Mouse (Mus musculus) spleen, adult 2 months (tissue): ENCODE results near the gene Maml3. TPM values are rescaled to one million over a fixed set of nuclear protein-coding genes. Genes with fewer than 3 reads are reported as not detected.
A peak's percentile ranks its signal among the peaks of the same experiment; 100 is the strongest.

Experiments used
- DNase-seq, 2 experiments: peaks; one replicate each; pipeline versions ENCODE4 v3.0.0 to v3.0.0-alpha.2; 2012 to 2021; ENCODE audit warnings: low spot score in 2 of 2, low read depth in 1 of 2
- H3K27ac ChIP-seq: fragments of 200-500 bp; 2 replicates; pipeline ENCODE4 v1.5.1; 2012; ENCODE audit warnings: low read length, inconsistent platforms; ENCODE audit not compliant: insufficient read depth
- H3K27me3 ChIP-seq: fragments of 200-500 bp; 2 replicates; pipeline ENCODE4 v1.6.1; 2012; ENCODE audit warnings: mild to moderate bottlenecking, moderate library complexity, low read length, inconsistent platforms; ENCODE audit not compliant: control insufficient read depth, insufficient read depth
- H3K36me3 ChIP-seq: fragments of 200-500 bp; 2 replicates; pipeline ENCODE4 v1.6.1; 2012; ENCODE audit warnings: mild to moderate bottlenecking, low read length, inconsistent platforms; ENCODE audit not compliant: control insufficient read depth, insufficient read depth
- H3K4me1 ChIP-seq: fragments of 200-500 bp; 2 replicates; pipeline ENCODE4 v1.6.1; 2011; ENCODE audit warnings: inconsistent platforms; ENCODE audit not compliant: control insufficient read depth, insufficient read depth, insufficient read length
- H3K4me3 ChIP-seq: fragments of 200-500 bp; 2 replicates; pipeline ENCODE4 v1.5.1; 2011; ENCODE audit warnings: mild to moderate bottlenecking, inconsistent platforms; ENCODE audit not compliant: insufficient read depth, insufficient read length; ENCODE audit errors: extremely low read depth
- CTCF ChIP-seq: fragments of 200-500 bp; IDR thresholded peaks from 2 replicates; pipeline ENCODE4 v1.5.1; 2011; ENCODE audit warnings: mild to moderate bottlenecking, inconsistent platforms; ENCODE audit not compliant: insufficient read depth, insufficient read length, insufficient replicate concordance; ENCODE audit errors: extremely low read depth
- POLR2A ChIP-seq: fragments of 200-500 bp; IDR thresholded peaks from 2 replicates; pipeline ENCODE4 v1.6.1; 2011; ENCODE audit warnings: low read depth, low read length, inconsistent platforms
- WGBS: fragments of 180-500 bp; shearing (Covaris S2); methylation state at CpG from one replicate; pipeline ENCODE4 v1.1.7; 2018; 5-methylcytosine and 5-hydroxymethylcytosine counted together
- polyA plus RNA-seq: library from polyadenylated mRNA; depleted of rRNA; stranded (reverse); fragments of >200 nt; gene quantifications from 2 replicates; pipeline ENCODE4 v1.2.3, GENCODE M21; 2012

The Maml3 gene
- polyA plus RNA-seq, 1 experiment = 2.7 TPM

- no peak overlapping the region for H3K4me3 ChIP-seq
- DNase-seq = no peak
- no peak for TF ChIP-seq CTCF
- no peak for TF ChIP-seq POLR2A
These were observed 455.4 kb downstream of the Maml3 start for GRCm38 (mm10) chr3:51649426-51649825.

GRCm38 (mm10) chr3:51648037-51648664 lies 456.7 kb downstream of the Maml3 start:
- peak; percentile 51 to 60 for DNase-seq
- H3K27ac ChIP-seq = no peak overlapping the region
- H3K4me3 ChIP-seq = no peak overlapping the region
- TF ChIP-seq CTCF (peak; percentile 86; the same call in 1 of the 2 replicates), POLR2A (no peak)
- H3K36me3 ChIP-seq = no peaks in the 10 kb centered on the region
- H3K4me1 ChIP-seq = 0 out of 2 replicates have a peak, but pooled peaks cover 4% of the 10 kb centered on the region
- no peaks in the 10 kb centered on the region for H3K27me3 ChIP-seq
- 45% methylated on average over 15 of the region's 15 CpGs for WGBS

More at GRCm38 (mm10) chr3:51649426-51649825, 455.4 kb downstream of the Maml3 start:
- no peak overlapping the region for H3K27ac ChIP-seq
- H3K36me3 ChIP-seq = no peaks in the 10 kb centered on the region
- no peaks in the 10 kb centered on the region for H3K27me3 ChIP-seq
- H3K4me1 ChIP-seq = peaks cover 13% of the 10 kb centered on the region; the same call in 1 of the 2 replicates
- WGBS = 82% methylated on average over 8 of the region's 8 CpGs

GRCm38 (mm10) chr3:51647356-51647755 lies 457.5 kb downstream of the Maml3 start:
- no peak for DNase-seq
- 89% methylated on average over 4 of the region's 4 CpGs for WGBS
- Histone ChIP-seq H3K4me1 (no peaks in the 10 kb centered on the region), H3K36me3 (no peaks in the 10 kb centered on the region), H3K27me3 (no peaks in the 10 kb centered on the region), H3K4me3 (no peak overlapping the region), H3K27ac (no peak overlapping the region)
- TF ChIP-seq POLR2A (no peak), CTCF (no peak)

GRCm38 (mm10) chr3:51646301-51646700 lies 458.6 kb downstream of the Maml3 start:
- TF ChIP-seq POLR2A (no peak), CTCF (no peak)
- H3K27me3 ChIP-seq = no peaks in the 10 kb centered on the region
- H3K27ac ChIP-seq = no peak overlapping the region
- H3K4me1 ChIP-seq = no peaks in the 10 kb centered on the region
- WGBS = 78% methylated on average over 10 of the region's 10 CpGs
- no peak for DNase-seq
- H3K36me3 ChIP-seq = no peaks in the 10 kb centered on the region
- H3K4me3 ChIP-seq = no peak overlapping the region

- 85% methylated on average over 6 of the region's 6 CpGs for WGBS
- no peak for TF ChIP-seq CTCF
- no peak for TF ChIP-seq POLR2A
- no peaks in the 10 kb centered on the region for H3K4me1 ChIP-seq
- H3K27me3 ChIP-seq = no peaks in the 10 kb centered on the region
- DNase-seq = no peak
- no peak overlapping the region for H3K27ac ChIP-seq
- H3K4me3 ChIP-seq = no peak overlapping the region
- H3K36me3 ChIP-seq = no peaks in the 10 kb centered on the region
These were observed 459.4 kb downstream of the Maml3 start for GRCm38 (mm10) chr3:51645484-51645883.

GRCm38 (mm10) chr3:51638260-51638659 lies 466.6 kb downstream of the Maml3 start:
- H3K4me3 ChIP-seq = no peak overlapping the region
- H3K27ac ChIP-seq = no peak overlapping the region
- no peak for DNase-seq
- WGBS = 71% methylated on average over 6 of the region's 6 CpGs
- H3K4me1 ChIP-seq = no peaks in the 10 kb centered on the region
- no peaks in the 10 kb centered on the region for H3K36me3 ChIP-seq
- TF ChIP-seq CTCF (no peak), POLR2A (no peak)
- H3K27me3 ChIP-seq = no peaks in the 10 kb centered on the region

GRCm38 (mm10) chr3:51637326-51637725 lies 467.6 kb downstream of the Maml3 start:
- Histone ChIP-seq H3K4me1 (no peaks in the 10 kb centered on the region), H3K4me3 (no peak overlapping the region; the same call in 1 of the 2 replicates), H3K36me3 (no peaks in the 10 kb centered on the region), H3K27ac (peak overlapping the region; percentile 52; the same call in 1 of the 2 replicates), H3K27me3 (no peaks in the 10 kb centered on the region)
- no peak for TF ChIP-seq CTCF
- no peak for TF ChIP-seq POLR2A
- WGBS = 84% methylated on average over 6 of the region's 6 CpGs
- DNase-seq = no peak
